In genomic region chr5:100315646-100316045, GRCm38 (mm10) we compare ENCODE assay signal across 17 mouse cellular contexts.
"Had no signal": no experiment of that assay in that cellular context is flagged by ENCODE, and none has a peak within 500 bp of the region (broad histone marks: within the 10 kb centered on the region; RNA-seq: fewer than 3 reads in every experiment).

No protein-coding gene starts in this region.

- H3K27me3 ChIP-seq: midbrain, embryonic 12.5 days; midbrain, embryonic 15.5 days; neural tube, embryonic 12.5 days; neural tube, embryonic 15.5 days had no signal

- H3K27ac ChIP-seq: layer of hippocampus, adult 2 months; liver, embryonic 14.5 days; macrophage; midbrain, embryonic 12.5 days; midbrain, embryonic 15.5 days; neural tube, embryonic 12.5 days; neural tube, embryonic 15.5 days; stomach, postnatal 0 days had no signal

- ATAC-seq: liver, postnatal 0 days; lung, postnatal 0 days; midbrain, embryonic 15.5 days had no signal

- H3K4me1 ChIP-seq: midbrain, embryonic 12.5 days; midbrain, embryonic 15.5 days; neural tube, embryonic 12.5 days; neural tube, embryonic 15.5 days had no signal

- H3K4me3 ChIP-seq: layer of hippocampus, adult 2 months; midbrain, embryonic 12.5 days; midbrain, embryonic 15.5 days; neural tube, embryonic 12.5 days; neural tube, embryonic 15.5 days had no signal

- H3K36me3 ChIP-seq: midbrain, embryonic 12.5 days; midbrain, embryonic 15.5 days; neural tube, embryonic 12.5 days; neural tube, embryonic 15.5 days had no signal

- H3K4me2 ChIP-seq: lung, embryonic 14.5 days; midbrain, embryonic 12.5 days; midbrain, embryonic 15.5 days; neural tube, embryonic 12.5 days; neural tube, embryonic 15.5 days had no signal

- H3K9ac ChIP-seq: liver, embryonic 14.5 days; liver, postnatal 0 days; lung, embryonic 14.5 days; midbrain, embryonic 12.5 days; midbrain, embryonic 15.5 days; neural tube, embryonic 12.5 days; neural tube, embryonic 15.5 days had no signal

- H3K9me3 ChIP-seq: midbrain, embryonic 12.5 days; midbrain, embryonic 15.5 days; neural tube, embryonic 12.5 days; neural tube, embryonic 15.5 days had no signal

- DNase-seq: kidney, postnatal 14 days; layer of hippocampus, adult 9-11 months; liver, postnatal 0 days; lung, embryonic 14.5 days; right cerebral cortex, adult 18-20 months; right cerebral cortex, postnatal 14 days; right cerebral cortex, postnatal 4 days; thymus, postnatal 25 days had no signal
